Mouse (Mus musculus): ENCODE measurements around the gene Camsap1. TPM values are rescaled to one million over a fixed set of nuclear protein-coding genes. Genes with fewer than 3 reads are reported as not detected.

The Camsap1 gene
- polyA plus RNA-seq, 2 experiments = 2.8 to 4.7 TPM

DNA sequence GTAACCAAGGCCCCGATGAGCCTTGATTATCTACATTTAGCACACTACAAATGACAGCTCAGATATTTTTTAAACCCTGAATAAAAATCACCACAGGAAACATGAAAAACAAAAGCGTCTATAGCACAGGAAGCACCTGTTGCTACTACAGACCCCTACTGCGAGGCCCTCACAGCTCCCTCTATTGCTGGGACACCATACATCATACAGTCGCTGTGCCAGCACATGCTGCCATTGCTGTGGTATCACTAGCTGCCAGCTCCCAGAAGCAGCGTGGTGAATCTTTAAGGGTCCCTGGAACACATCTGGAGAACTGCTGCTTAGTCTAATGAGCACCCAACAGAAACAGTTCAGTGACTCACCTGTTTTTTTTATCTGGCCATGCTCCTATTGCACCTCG is 42.6 kb downstream of the Camsap1 start:
- H3K27ac ChIP-seq = no peak overlapping the region
- peaks cover 60% of the 10 kb centered on the region for H3K36me3 ChIP-seq (replicated peaks; ENCODE audit: control insufficient read depth, insufficient read depth, low read depth)
- ATAC-seq (ENCODE audit: insufficient read depth) (no peak), DNase-seq (ENCODE audit: low read depth in 3 of 3, low spot score in 3 of 3) (no peak)
- WGBS (ENCODE audit: insufficient replicate concordance) = 56% methylated on average over 6 of the region's 6 CpGs
- TF ChIP-seq EP300 (IDR thresholded peaks at IDR 0.05; ENCODE audit: low read depth) (no peak), CTCF (IDR thresholded peaks at IDR 0.05; ENCODE audit: low read depth) (no peak)
- H3K4me3 ChIP-seq (ENCODE audit: insufficient read depth in 1 of 2, low read depth in 2 of 2, low read length in 2 of 2) = no peak overlapping the region
- no peak overlapping the region for H3K4me2 ChIP-seq (ENCODE audit: low read depth)
- H3K27me3 ChIP-seq (ENCODE audit: control insufficient read depth, insufficient read depth, low read length) = no peaks in the 10 kb centered on the region
- H3K9ac ChIP-seq (replicated peaks) = no peak overlapping the region
- no peaks in the 10 kb centered on the region for H3K9me3 ChIP-seq (ENCODE audit: control insufficient read depth, low read length)
- no peaks in the 10 kb centered on the region for H3K4me1 ChIP-seq (replicated peaks; ENCODE audit: control insufficient read depth in 2 of 2, insufficient read depth in 2 of 2, low read length in 1 of 2)

- ATAC-seq (ENCODE audit: insufficient read depth) (no peak), DNase-seq (ENCODE audit: low read depth in 3 of 3, low spot score in 3 of 3) (peak; percentile 7 to 12 (median 11))
- 77% methylated on average over 6 of the region's 6 CpGs for WGBS (ENCODE audit: insufficient replicate concordance)
- Histone ChIP-seq H3K9me3 (ENCODE audit: control insufficient read depth, low read length) (no peaks in the 10 kb centered on the region), H3K4me3 (ENCODE audit: insufficient read depth in 1 of 2, low read depth in 2 of 2, low read length in 2 of 2) (no peak overlapping the region), H3K9ac (replicated peaks) (no peak overlapping the region), H3K4me1 (replicated peaks; ENCODE audit: control insufficient read depth in 2 of 2, insufficient read depth in 2 of 2, low read length in 1 of 2) (no peaks in the 10 kb centered on the region), H3K27me3 (ENCODE audit: control insufficient read depth, insufficient read depth, low read length) (no peaks in the 10 kb centered on the region), H3K36me3 (replicated peaks; ENCODE audit: control insufficient read depth, insufficient read depth, low read depth) (peaks cover 52% of the 10 kb centered on the region), H3K27ac (no peak overlapping the region), H3K4me2 (ENCODE audit: low read depth) (no peak overlapping the region)
- TF ChIP-seq EP300 (IDR thresholded peaks at IDR 0.05; ENCODE audit: low read depth) = no peak
- TF ChIP-seq CTCF (IDR thresholded peaks at IDR 0.05; ENCODE audit: low read depth) = peak; percentile 72
Observed at GRCm38 (mm10) chr2:25931249-25931859, 51.7 kb downstream of the Camsap1 start.

GRCm38 (mm10) chr2:25927821-25928220 is 55.3 kb downstream of the Camsap1 start:
- Histone ChIP-seq H3K4me2 (ENCODE audit: low read depth) (no peak overlapping the region), H3K9ac (replicated peaks) (no peak overlapping the region), H3K27ac (no peak overlapping the region), H3K9me3 (ENCODE audit: control insufficient read depth, low read length) (no peaks in the 10 kb centered on the region), H3K27me3 (ENCODE audit: control insufficient read depth, insufficient read depth, low read length) (no peaks in the 10 kb centered on the region), H3K36me3 (replicated peaks; ENCODE audit: control insufficient read depth, insufficient read depth, low read depth) (peaks cover 25% of the 10 kb centered on the region), H3K4me3 (ENCODE audit: insufficient read depth in 1 of 2, low read depth in 2 of 2, low read length in 2 of 2) (no peak overlapping the region), H3K4me1 (replicated peaks; ENCODE audit: control insufficient read depth in 2 of 2, insufficient read depth in 2 of 2, low read length in 1 of 2) (no peaks in the 10 kb centered on the region)
- ATAC-seq (ENCODE audit: insufficient read depth) (no peak), DNase-seq (ENCODE audit: low read depth in 3 of 3, low spot score in 3 of 3) (no peak)
- WGBS (ENCODE audit: insufficient replicate concordance) = 81% methylated on average over 7 of the region's 7 CpGs
- no peak for TF ChIP-seq EP300 (IDR thresholded peaks at IDR 0.05; ENCODE audit: low read depth)
- TF ChIP-seq CTCF (IDR thresholded peaks at IDR 0.05; ENCODE audit: low read depth) = no peak

- 73% methylated on average over 4 of the region's 4 CpGs for WGBS (ENCODE audit: insufficient replicate concordance)
- no peak overlapping the region for H3K4me3 ChIP-seq (ENCODE audit: insufficient read depth in 1 of 2, low read depth in 2 of 2, low read length in 2 of 2)
- ATAC-seq (ENCODE audit: insufficient read depth) = no peak
- H3K9ac ChIP-seq (replicated peaks) = no peak overlapping the region
- no peak overlapping the region for H3K4me2 ChIP-seq (ENCODE audit: low read depth)
- no peaks in the 10 kb centered on the region for H3K9me3 ChIP-seq (ENCODE audit: control insufficient read depth, low read length)
- no peak overlapping the region for H3K27ac ChIP-seq
- no peaks in the 10 kb centered on the region for H3K4me1 ChIP-seq (replicated peaks; ENCODE audit: control insufficient read depth in 2 of 2, insufficient read depth in 2 of 2, low read length in 1 of 2)
- H3K36me3 ChIP-seq (replicated peaks; ENCODE audit: control insufficient read depth, insufficient read depth, low read depth) = peaks cover 2% of the 10 kb centered on the region
- no peaks in the 10 kb centered on the region for H3K27me3 ChIP-seq (ENCODE audit: control insufficient read depth, insufficient read depth, low read length)
- no peak for DNase-seq (ENCODE audit: low read depth in 3 of 3, low spot score in 3 of 3)
- TF ChIP-seq EP300 (IDR thresholded peaks at IDR 0.05; ENCODE audit: low read depth) = no peak
- TF ChIP-seq CTCF (IDR thresholded peaks at IDR 0.05; ENCODE audit: low read depth) = no peak
Observed at GRCm38 (mm10) chr2:25924934-25925333, 58.1 kb downstream of the Camsap1 start.

DNA sequence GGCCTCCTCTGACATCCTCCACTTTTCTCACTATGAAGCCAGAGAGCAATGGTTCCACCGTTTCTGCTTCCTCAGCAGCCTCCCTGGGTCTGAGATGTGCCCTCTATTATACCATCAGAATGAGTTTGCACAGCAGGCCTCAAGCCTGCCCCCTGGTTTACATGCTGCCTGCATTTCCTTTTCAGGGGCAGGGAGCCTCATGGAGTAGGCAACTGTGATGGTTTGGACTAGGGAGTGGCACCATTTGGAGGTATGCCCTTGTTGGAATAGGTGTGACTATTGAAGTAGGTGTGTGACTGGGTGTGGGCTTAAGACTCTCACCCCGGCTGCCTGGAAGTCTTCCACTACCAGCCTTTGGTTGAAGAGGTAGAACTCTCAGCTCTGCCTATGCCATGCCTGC is 59.3 kb downstream of the Camsap1 start:
- Histone ChIP-seq H3K9ac (replicated peaks) (no peak overlapping the region), H3K9me3 (ENCODE audit: control insufficient read depth, low read length) (no peaks in the 10 kb centered on the region), H3K36me3 (replicated peaks; ENCODE audit: control insufficient read depth, insufficient read depth, low read depth) (peaks cover 2% of the 10 kb centered on the region; the same call in 1 of the 2 replicates), H3K4me3 (ENCODE audit: insufficient read depth in 1 of 2, low read depth in 2 of 2, low read length in 2 of 2) (no peak overlapping the region), H3K4me2 (ENCODE audit: low read depth) (no peak overlapping the region), H3K4me1 (replicated peaks; ENCODE audit: control insufficient read depth in 2 of 2, insufficient read depth in 2 of 2, low read length in 1 of 2) (no peaks in the 10 kb centered on the region), H3K27me3 (ENCODE audit: control insufficient read depth, insufficient read depth, low read length) (no peaks in the 10 kb centered on the region), H3K27ac (no peak overlapping the region)
- DNase-seq (ENCODE audit: low read depth in 3 of 3, low spot score in 3 of 3) (no peak), ATAC-seq (ENCODE audit: insufficient read depth) (no peak)
- 61% methylated on average over 2 of the region's 2 CpGs for WGBS (ENCODE audit: insufficient replicate concordance)
- no peak for TF ChIP-seq CTCF (IDR thresholded peaks at IDR 0.05; ENCODE audit: low read depth)
- no peak for TF ChIP-seq EP300 (IDR thresholded peaks at IDR 0.05; ENCODE audit: low read depth)
